Mouse (Mus musculus) liver, embryonic 14.5 days (tissue): ENCODE results near the gene Inafm1.

ENCODE experiments used
- CTCF ChIP-seq: IDR thresholded peaks from 2 replicates; pipeline ENCODE4 v1.5.1; 2016; ENCODE audit warnings: antibody characterized with exemption, low read depth, control low read depth
- EP300 ChIP-seq: IDR thresholded peaks from 2 replicates; pipeline ENCODE4 v1.6.1; 2016; ENCODE audit warnings: antibody characterized with exemption, low read depth

GRCm38 (mm10) chr7:16285450-16286025, 12.1 kb upstream of the Inafm1 start:
- TF ChIP-seq CTCF (no peak), EP300 (no peak)
